Mouse (Mus musculus) midbrain, embryonic 16.5 days (tissue): Measurements from ENCODE around the gene Tent4a. TPM values are rescaled to one million over a fixed set of nuclear protein-coding genes. Genes with fewer than 3 reads are reported as not detected.

Experiments
- ATAC-seq: fragments of 200-750 bp; cut with Nextera tagmentation; 2 replicates; pipeline ENCODE4 v1.8.0; 2017; ENCODE audit warnings: moderate TSS enrichment
- H3K27ac ChIP-seq: fragments of 300-500 bp; sonication (generic); 2 replicates; pipeline ENCODE4 v1.5.1; 2014; ENCODE audit warnings: mild to moderate bottlenecking, low read length, mixed read lengths
- H3K27me3 ChIP-seq: fragments of 300-500 bp; sonication (generic); 2 replicates; pipeline ENCODE4 v1.6.1; 2014; ENCODE audit warnings: low read depth, low read length, mixed read lengths; ENCODE audit not compliant: control insufficient read depth, insufficient read depth
- H3K36me3 ChIP-seq: fragments of 300-500 bp; sonication (generic); 2 replicates; pipeline ENCODE4 v1.6.1; 2014; ENCODE audit warnings: mild to moderate bottlenecking, low read length, moderate library complexity, mixed read lengths; ENCODE audit not compliant: control insufficient read depth, insufficient read depth
- H3K4me1 ChIP-seq: fragments of 300-500 bp; sonication (generic); 2 replicates; pipeline ENCODE4 v1.6.1; 2014; ENCODE audit warnings: mild to moderate bottlenecking, low read length, mixed read lengths; ENCODE audit not compliant: control insufficient read depth, insufficient read depth
- H3K4me2 ChIP-seq: fragments of 300-500 bp; sonication (generic); 2 replicates; pipeline ENCODE4 v1.6.1; 2014; ENCODE audit warnings: mild to moderate bottlenecking, low read length, mixed read lengths
- H3K4me3 ChIP-seq: fragments of 300-500 bp; sonication (generic); 2 replicates; pipeline ENCODE4 v1.5.1; 2014; ENCODE audit warnings: low read depth, mild to moderate bottlenecking, low read length, moderate library complexity, mixed read lengths
- H3K9ac ChIP-seq: fragments of 300-500 bp; sonication (generic); 2 replicates; pipeline ENCODE4 v1.6.1; 2014; ENCODE audit warnings: low read depth, low read length, mixed read lengths
- H3K9me3 ChIP-seq: fragments of 300-500 bp; sonication (generic); replicated peaks from 2 replicates; pipeline ENCODE4 v1.6.1; 2014; ENCODE audit warnings: mild to moderate bottlenecking, low read length, mixed read lengths; ENCODE audit not compliant: control insufficient read depth, poor library complexity, severe bottlenecking
- WGBS: fragments of 180-500 bp; shearing (Covaris S2); extraction: QIAGEN DNeasy Blood & Tissue Kit; methylation state at CpG from one replicate; pipeline ENCODE4 v1.1.7; 2014; 5-methylcytosine and 5-hydroxymethylcytosine counted together
- polyA plus RNA-seq: library from polyadenylated mRNA; unstranded; fragments of >200 nt; fragmentation: Nextera tagmentation; extraction: Ambion mirVana; gene quantifications from 2 replicates; pipeline ENCODE4 v1.2.1, GENCODE M21; 2015

The Tent4a gene
- polyA plus RNA-seq, 1 experiment from 2014 or later: 5.4 TPM

DNA sequence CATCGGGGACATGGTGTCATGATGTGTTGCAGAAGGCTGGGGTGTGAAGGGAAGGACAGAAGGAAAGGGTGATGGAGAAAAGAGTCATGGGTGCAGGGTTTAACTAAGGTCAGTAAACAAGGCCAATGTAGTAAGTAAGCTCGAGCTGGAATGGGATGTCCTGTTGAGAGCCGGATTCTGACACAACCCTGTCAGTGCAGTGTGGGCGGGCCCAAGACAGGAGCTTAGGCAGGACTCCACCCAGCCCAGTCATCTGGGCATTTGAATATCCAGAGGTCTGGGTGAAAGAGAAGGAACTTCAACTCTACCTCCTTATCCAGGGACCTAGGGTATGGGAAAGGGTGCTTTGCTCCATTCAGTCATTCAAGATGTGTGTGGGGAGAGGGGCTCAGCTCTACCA is 3.9 kb upstream of the Tent4a start:
- Histone ChIP-seq H3K9me3 (no peaks in the 10 kb centered on the region), H3K4me3 (no peak overlapping the region), H3K27me3 (no peaks in the 10 kb centered on the region), H3K4me1 (peaks cover 15% of the 10 kb centered on the region), H3K27ac (no peak overlapping the region), H3K36me3 (no peaks in the 10 kb centered on the region), H3K9ac (no peak overlapping the region; the same call in 1 of the 2 replicates), H3K4me2 (no peak overlapping the region)
- WGBS: 21% methylated on average over 4 of the region's 4 CpGs
- ATAC-seq: no peak

DNA sequence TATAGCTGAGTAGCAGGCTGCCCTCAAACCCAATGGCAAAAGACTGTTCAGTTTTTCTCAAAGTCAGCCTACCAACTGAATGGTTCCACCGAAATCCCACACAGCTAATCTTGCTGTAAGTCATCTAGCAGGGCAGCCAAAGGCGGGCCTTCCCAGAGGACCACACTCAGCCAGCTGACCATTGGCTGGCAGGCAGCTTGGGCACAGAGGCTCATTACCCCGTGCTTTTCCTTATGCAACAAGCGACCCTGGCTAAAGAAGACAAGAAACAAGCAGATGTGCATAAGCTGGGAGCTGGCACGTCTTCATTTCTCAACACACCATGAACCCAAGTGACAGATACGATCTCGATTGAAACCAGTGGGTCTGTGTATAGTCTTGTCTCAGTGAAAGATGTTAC is 2.9 kb upstream of the Tent4a start:
- WGBS: 71% methylated on average over 7 of the region's 7 CpGs
- ATAC-seq: no peak
- peaks cover 15% of the 10 kb centered on the region for H3K4me1 ChIP-seq
- H3K27me3 ChIP-seq: no peaks in the 10 kb centered on the region
- no peak overlapping the region for H3K9ac ChIP-seq
- no peaks in the 10 kb centered on the region for H3K9me3 ChIP-seq
- H3K4me2 ChIP-seq: no peak overlapping the region
- no peaks in the 10 kb centered on the region for H3K36me3 ChIP-seq
- H3K27ac ChIP-seq: no peak overlapping the region
- no peak overlapping the region for H3K4me3 ChIP-seq

DNA sequence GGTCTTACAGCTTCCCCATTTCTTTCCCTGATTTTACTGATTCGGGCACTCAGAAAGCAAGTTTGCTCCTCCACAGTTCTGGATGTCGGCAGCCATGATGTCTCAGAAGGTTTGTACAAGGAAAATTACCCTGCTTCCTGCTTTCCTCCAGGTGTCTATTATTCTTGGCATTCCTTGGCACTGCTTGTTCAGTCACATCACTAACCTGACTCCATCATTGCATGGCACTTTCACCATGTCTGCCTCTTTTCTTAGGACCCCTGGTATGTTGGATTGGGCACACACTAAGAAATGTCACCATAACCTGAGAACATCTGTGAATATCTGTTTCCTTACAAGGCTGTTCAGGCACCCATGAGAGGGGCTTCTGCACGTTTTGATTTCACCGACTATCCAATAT is 1.6 kb upstream of the Tent4a start:
- no peak overlapping the region for H3K4me3 ChIP-seq
- no peaks in the 10 kb centered on the region for H3K36me3 ChIP-seq
- H3K9me3 ChIP-seq: no peaks in the 10 kb centered on the region
- no peaks in the 10 kb centered on the region for H3K27me3 ChIP-seq
- no peak for ATAC-seq
- H3K4me2 ChIP-seq: peak overlapping the region; percentile 75
- peaks cover 29% of the 10 kb centered on the region for H3K4me1 ChIP-seq
- no peak overlapping the region for H3K27ac ChIP-seq
- WGBS: 84% methylated on average over 4 of the region's 4 CpGs
- no peak overlapping the region; the same call in 1 of the 2 replicates for H3K9ac ChIP-seq

DNA sequence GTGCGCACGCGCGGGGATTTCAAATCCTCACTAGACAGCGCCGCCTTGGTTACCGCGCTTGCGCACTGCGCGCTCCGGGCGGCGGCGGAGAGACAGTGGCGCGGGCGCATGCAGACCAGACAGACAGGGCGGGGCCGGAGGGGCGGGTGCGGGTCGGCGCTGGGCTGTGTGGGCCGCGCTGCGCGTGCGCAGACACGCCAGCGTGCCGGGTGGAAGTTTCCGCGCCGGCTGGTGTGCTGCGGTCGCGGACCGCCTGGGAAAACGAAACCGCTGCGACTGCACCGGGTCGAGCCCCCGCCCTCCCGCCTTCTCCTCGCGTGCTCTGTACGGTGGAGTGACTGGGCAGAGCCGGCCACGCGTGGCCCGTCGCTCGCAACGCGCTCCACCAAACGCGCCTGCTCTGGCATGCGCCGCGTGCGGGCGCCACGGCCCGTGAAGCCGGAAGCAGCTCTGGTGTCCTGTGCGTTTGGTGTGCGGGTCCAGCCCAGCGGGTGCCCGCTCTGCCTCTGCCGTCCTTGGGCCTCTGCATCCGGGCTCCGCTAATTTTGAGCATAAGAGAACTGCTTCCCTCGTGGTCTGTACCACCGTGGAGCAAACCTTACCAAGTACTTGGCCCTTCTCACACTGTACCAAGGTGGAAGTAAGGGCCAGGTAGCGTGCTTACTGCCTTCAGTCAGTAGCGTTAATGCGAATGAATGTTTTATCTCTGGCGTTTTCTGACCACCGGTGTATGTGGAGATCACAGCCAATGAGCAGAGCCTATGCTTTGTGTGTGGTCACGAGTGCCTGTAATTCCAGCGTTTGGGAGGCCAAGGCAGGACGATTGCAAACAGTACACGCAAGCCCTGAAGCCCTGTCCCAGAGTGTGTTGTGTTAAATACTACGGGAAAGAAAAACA is 486 bp upstream of the Tent4a start:
- Histone ChIP-seq H3K9me3 (no peaks in the 10 kb centered on the region), H3K27ac (peak overlapping the region; percentile 97), H3K36me3 (no peaks in the 10 kb centered on the region), H3K9ac (peak overlapping the region; percentile 81), H3K4me2 (peak overlapping the region; percentile 75), H3K27me3 (no peaks in the 10 kb centered on the region), H3K4me1 (peaks cover 33% of the 10 kb centered on the region), H3K4me3 (peak overlapping the region; percentile 75)
- WGBS: under 1% methylated on average over 85 of the region's 86 CpGs
- ATAC-seq: peak; percentile 94

DNA sequence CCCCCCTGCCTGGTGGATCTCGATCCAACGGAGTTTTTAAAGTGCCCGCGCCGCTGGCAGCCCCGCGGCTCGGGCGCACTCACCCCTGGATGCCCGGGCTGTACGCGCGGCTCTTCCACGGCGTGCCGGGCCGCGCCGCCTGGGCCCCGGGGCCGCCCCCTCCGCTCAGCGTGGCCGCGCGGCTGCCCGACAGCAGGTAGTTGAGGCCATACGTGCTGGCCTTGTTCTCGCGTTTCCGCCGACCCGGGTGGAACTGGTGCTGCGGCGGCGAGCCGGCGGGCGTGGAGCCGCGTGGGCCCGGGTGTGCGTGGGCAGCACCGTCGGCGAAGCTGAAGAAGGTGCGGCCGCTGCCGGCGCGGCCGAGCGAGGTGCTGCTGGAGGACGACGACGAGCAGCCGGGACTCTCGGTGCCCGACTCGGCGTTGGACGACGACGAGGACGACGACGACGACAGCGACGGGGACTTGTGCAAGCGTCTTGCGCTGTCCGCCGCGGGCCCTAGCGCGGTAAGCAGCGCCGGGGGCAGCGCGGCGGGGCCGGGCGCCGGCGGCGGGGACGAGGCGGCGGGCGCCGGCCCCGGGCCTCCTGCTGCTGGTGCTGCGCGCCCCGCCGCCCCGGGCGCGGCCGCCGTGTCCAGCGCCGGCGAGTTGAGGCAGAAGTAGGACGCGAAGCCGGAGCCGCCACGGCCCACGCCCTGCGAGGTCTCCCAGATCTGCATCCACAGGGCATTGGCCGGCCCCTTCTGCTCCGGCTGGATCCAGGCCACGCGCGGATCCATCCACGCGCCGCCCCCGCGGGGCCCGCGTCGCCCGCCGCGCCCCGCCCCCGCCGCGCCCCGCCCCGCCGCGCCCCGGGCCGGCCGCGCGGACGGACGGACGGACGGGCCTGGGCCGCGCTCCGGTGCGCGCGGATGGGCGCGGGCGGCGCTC is 748 bp downstream of the Tent4a start, which contains the start of gene Nsun2:
Nsun2 (plus strand) TSS at position 342 of the 929 bp plus-strand sequence.
- peak within 1 kb of the TSS; percentile 97 for H3K27ac ChIP-seq
- H3K4me1 ChIP-seq: peaks cover 33% of the 10 kb centered on the region
- under 1% methylated on average over 76 of the region's 155 CpGs for WGBS
- no peaks in the 10 kb centered on the region for H3K27me3 ChIP-seq
- H3K36me3 ChIP-seq: no peaks in the 10 kb centered on the region
- peak within 1 kb of the TSS; percentile 99 for H3K4me2 ChIP-seq
- peak within 1 kb of the TSS; percentile 81 for H3K9ac ChIP-seq
- H3K4me3 ChIP-seq: peak within 1 kb of the TSS; percentile 75
- H3K9me3 ChIP-seq: no peaks in the 10 kb centered on the region
- ATAC-seq: peak; percentile 13

DNA sequence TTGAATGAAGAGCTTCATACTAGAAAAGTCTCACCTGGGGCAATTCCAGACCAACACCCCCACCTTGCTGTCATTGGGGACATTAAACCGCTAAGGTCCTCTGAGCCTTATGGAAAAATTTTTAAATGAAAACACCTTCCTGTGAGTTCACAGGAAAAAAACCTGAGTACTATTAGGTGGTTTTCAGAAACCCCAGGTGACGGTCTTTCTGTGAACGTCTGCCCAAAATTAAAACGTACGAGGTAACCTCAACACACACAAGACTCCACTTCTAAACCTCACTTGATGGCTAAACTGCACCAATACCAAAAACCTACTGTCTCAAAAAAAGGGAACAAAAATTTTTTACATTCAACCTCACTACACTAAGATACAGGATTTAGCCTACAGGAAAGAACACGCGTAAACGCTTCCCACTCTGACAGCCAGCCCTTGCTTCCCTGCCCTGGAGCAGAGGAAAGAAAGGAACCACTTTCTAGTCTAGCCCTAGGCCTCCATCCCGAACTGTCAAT is 1.5 kb downstream of the Tent4a start:
- Histone ChIP-seq H3K4me2 (peak overlapping the region; percentile 99), H3K9me3 (no peaks in the 10 kb centered on the region), H3K27ac (peak overlapping the region; percentile 97), H3K4me3 (peak overlapping the region; percentile 75), H3K27me3 (no peaks in the 10 kb centered on the region), H3K9ac (peak overlapping the region; percentile 81), H3K4me1 (peaks cover 34% of the 10 kb centered on the region), H3K36me3 (no peaks in the 10 kb centered on the region)
- no peak for ATAC-seq
- WGBS: 2% methylated on average over 9 of the region's 9 CpGs

DNA sequence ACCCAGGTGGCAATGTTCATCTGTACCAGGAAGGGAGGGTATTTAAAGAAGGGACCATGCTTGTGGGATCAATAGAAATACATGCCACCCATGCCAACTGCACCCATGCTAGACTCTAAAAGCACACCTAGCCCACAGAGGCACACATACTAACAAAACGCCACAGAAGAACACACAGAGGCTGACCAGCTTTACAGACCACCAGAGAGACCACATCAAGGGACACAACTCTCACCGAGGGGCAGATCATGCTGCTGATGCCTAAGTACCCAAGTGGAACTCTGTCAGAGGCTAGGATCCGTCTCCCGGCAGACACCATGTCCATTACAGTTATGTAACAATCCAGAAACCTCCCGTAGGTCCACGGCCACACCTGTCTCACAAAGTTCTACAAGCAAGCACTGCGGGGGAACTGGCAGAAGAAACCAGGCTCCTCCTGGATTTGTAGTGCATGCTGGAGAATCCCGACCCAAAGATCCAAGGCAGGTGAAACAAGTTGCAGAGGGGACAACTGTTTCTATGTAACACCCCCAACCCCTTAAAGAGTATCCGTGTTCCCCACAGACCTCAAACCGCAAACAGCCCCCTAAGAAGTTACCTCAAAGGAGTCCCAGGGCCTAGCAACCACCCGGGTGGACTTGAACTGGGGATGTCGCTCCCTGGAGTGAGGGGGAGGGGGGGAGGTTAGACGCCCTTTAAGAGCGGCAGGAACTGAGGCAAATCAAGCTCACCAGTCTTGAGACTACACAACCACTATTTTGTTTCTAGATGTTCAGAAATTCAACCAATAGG is 2.1 kb downstream of the Tent4a start:
- Histone ChIP-seq H3K4me1 (peaks cover 36% of the 10 kb centered on the region), H3K4me3 (peak overlapping the region; percentile 75), H3K36me3 (no peaks in the 10 kb centered on the region), H3K27me3 (no peaks in the 10 kb centered on the region), H3K9me3 (no peaks in the 10 kb centered on the region), H3K4me2 (peak overlapping the region; percentile 99), H3K9ac (peak overlapping the region; percentile 81), H3K27ac (no peak overlapping the region)
- WGBS: 17% methylated on average over 14 of the region's 14 CpGs
- no peak for ATAC-seq

DNA sequence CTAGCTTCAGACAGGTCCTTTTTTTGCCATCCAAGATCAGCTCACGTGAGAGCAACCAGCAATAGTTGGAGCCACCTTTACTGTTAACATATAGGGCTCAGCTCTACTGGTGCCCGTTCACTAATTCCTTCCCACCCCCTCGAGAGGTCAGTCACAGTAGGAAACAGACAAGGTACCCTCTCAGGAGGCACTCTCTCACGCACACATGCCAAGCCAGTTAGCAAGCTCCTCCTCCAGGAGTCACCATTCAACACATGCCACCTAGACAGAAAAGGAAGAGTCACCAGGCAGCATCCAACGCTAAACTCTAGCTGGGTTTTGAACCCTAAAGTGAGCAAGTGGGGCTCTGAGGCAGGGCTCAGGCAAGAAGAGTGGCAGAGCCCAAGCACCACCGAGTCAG is 3.0 kb downstream of the Tent4a start:
- H3K9me3 ChIP-seq: no peaks in the 10 kb centered on the region
- no peak for ATAC-seq
- no peaks in the 10 kb centered on the region for H3K27me3 ChIP-seq
- WGBS: 46% methylated on average over 6 of the region's 6 CpGs
- H3K9ac ChIP-seq: 0 out of 2 replicates have a peak overlapping the region, but pooled peaks have one; percentile 81
- H3K27ac ChIP-seq: no peak overlapping the region
- peak overlapping the region; percentile 99 for H3K4me2 ChIP-seq
- H3K36me3 ChIP-seq: no peaks in the 10 kb centered on the region
- H3K4me1 ChIP-seq: peaks cover 41% of the 10 kb centered on the region
- H3K4me3 ChIP-seq: peak overlapping the region; percentile 75
